Mouse (Mus musculus): ENCODE results near the gene Tsc22d1.

Gene Tsc22d1

DNA sequence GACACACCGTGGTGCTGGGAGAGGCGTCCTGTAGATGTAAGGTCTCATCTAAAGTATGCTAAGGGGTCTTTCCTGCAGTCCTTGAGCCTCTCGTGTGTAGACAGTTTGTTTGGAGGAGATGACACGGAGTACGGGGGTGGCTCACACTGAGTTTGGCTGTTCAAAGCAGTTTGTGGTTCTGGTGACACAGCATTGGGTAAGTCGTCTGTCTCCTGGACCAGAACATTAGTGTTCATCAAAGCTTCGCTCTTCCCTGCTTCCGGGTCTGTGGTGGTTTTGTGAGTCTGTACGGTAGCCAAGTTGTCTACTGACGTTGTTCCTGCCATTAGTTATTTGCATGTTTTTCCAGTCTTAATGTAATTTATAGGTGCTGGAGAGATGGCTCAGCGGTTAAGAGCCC is 65.7 kb downstream of the Tsc22d1 start:
- peak; percentile 52 for DNase-seq (ENCODE audit: extremely low read depth, insufficient read length, low spot score)

DNA sequence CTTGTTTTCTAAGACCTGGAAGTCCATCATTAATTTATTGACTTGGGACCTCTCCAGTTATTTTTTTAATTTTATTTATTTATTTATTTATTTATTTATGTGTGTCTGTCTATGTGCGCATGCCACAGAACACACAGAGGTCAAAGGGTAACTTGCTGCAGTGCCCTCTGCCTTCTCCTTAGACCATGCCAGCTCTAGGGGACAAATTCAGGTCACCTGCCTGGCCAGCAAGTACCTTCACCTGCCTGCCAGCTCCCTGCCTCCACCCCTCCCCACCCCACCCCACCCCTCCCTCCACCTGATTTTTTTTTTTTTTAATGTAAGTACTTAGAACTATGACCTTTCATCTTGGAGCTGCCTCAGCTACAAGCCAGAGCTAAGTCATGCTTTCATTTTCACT is 68.9 kb downstream of the Tsc22d1 start:
- no peak for DNase-seq (ENCODE audit: extremely low read depth, insufficient read length, low spot score)

DNA sequence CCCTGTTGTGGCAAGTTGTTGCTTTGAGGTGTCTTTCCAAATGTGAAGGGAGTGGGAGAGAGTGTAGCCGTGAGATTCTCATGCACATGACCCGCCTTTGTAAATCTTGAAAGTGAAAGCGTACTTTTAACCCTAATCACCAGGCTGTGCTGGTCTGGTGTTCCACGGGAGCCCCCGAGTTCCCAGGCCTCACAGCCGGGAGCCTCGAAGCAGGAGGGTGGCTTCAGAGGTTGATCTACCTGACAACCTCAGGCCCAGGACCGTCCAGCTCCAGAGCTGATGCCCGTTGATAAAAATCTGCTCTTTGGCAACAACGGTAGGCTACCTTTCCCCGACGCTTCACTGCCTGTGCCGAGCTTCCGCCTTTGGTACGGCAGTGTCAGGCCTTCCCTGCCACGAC is 72.8 kb downstream of the Tsc22d1 start:
- no peak for DNase-seq (ENCODE audit: extremely low read depth, insufficient read length, low spot score)

DNA sequence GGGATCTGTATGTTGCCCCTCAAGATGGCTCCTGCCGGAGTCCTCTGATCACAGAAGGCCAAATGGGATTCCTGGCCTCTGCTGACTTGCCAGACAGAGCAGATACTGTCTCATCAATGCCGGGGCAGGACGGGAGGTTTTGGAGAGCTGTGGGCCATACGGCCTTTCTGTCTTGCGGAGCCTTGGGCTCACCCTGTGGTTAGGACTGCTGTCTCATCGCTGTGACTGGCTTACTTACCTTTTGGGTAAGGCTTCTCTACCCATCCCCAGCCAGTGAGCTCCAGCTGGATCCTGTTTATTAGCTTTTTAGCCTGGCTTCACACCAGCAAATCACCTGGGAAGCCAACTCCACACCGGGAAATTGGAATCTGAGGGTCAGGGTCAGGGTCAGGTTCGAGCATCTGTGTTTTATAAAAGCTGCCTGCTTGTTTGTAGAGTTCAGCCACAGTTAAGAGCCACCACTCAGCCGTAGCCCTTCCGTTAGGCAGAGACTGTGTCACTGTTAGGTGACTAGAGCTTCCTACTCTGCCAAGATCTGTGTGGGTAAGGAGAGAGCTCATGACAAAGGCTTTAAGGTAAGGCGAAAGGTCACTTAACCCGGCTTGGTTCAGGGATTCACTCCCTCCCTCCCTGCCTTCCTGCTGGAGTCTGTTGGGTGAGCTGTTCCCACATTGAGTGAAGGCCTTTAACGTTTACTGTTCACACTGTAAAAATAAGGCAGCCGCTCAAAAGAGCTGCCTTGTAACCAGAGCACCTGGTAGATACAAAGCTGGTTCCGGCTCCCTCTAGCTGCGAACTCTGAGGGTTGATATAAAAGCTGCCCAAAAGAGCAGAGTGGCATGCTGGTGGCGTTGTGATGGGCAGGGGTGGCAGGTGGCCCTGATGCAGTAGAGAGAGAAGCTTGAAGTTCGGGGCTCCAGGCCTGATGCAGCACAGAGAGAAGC is 73.6 kb downstream of the Tsc22d1 start:
- DNase-seq (ENCODE audit: extremely low read depth, insufficient read length, low spot score) = no peak

DNA sequence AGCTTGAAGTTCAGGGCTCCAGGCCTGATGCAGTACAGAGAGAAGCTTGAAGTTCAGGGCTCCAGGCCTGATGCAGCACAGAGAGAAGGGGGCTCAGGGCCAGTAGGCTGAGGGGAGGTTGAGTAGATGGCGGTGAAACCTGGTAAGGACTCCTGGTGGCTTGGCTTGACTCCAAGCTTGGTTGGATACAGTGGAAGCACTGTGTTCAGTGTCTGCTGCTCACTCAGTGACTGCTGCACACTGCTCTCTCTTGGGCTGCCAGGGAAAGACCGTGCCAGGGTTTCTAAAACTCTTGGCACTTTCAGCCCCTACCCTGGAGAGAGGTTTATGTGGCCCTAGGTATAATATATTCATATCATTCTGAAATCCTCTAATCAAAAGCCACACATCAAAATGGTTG is 74.4 kb downstream of the Tsc22d1 start:
- DNase-seq (ENCODE audit: extremely low read depth, insufficient read length, low spot score) = no peak

DNA sequence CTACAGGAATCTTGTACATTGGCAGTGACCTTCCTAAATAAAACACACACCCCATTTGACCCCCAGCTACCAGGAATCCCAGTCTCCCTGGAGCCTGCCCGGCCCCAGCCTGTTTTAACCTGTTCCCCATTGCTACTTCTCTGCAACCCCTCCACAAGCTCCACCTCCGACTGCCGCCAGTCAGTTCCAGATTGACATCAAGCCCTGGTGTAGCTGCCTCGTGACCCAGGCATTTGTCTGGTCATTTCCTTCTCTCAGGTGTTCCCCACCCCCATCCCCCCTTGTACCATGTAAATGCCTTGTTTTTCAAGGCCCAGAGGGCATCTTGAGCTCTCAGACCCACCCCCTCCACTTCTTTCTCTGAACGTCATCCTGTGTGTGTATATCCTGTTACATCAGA is 80.3 kb downstream of the Tsc22d1 start:
- no peak for DNase-seq (ENCODE audit: extremely low read depth, insufficient read length, low spot score)

DNA sequence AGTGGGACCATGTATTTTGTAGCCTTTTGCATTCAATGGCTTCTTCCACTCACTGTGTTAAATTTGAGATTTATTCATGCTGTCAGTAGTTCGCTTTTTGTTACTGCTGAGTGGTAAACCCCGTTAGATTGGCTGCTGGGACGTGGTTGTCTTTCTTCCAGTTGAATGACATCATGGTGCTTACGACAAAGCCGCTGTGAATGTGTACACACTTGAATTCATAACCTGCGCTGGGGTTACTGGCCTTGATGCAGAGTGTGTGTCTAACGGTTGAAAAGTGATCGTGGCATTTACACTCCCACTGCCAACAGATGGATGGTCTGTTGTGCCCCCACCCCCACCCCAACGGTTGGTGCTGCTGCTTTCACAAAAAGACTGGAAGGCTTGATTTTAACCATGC is 82.4 kb downstream of the Tsc22d1 start:
- DNase-seq (ENCODE audit: extremely low read depth, insufficient read length, low spot score) = no peak

DNA sequence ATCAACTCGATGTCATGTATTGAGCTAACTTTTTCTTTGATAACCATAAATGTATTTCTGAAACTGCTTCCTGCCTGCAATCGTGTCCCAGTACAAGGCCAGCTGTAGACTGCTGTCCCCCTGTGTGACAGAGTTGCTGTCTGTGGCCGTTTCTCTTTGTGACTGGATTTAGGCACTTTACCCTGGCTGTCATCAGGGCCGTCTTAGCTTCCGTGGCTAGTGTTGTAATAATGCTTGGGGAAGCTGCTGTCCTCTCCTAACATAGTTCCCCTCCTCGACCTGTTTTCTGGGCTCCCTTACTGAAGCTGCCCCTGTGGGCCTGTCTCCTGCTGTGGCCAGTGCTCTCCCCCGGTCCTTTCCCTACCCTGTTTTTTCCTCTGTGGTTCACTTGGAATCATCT is 83.4 kb downstream of the Tsc22d1 start:
- no peak for DNase-seq (ENCODE audit: extremely low read depth, insufficient read length, low spot score)

DNA sequence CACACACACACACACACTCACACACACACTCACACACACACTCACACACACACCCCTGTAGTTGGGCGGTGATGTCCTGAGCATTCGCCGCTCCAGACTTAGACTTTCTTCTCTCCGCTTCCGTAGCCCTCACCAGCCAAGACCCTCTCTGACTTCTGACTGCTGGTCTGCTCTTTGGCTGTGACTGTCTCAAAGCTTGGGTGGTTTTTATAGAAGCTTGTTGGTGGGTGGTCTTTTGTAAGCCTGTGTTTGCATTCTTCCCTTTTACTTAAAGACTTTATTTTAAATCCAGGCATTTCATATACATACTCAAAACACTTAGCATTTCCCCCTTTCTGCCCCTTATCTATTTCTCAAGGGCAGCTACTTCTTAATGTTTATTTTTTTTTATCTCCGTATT is 84.7 kb downstream of the Tsc22d1 start:
- no peak for DNase-seq (ENCODE audit: extremely low read depth, insufficient read length, low spot score)

DNA sequence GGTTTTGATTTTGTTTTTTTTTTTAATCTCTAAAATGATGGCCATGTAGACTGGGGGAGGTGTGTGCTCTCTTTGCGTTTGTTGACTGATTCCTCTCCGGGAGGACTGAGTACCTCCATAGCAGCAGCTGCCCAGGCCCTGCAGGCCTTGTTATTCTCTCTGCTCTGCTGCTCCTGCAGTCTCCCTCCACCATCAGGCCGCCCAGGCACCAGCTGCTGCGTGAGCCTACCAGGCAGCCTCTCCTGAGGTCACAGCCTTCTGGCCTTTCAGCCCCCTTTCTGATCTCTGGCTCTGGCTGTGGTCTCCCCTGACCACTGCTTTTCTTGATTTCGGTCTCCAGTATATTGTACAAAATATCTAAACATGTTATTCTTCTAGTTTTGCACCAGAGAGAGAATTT is 85.3 kb downstream of the Tsc22d1 start:
- DNase-seq (ENCODE audit: extremely low read depth, insufficient read length, low spot score) = no peak

DNA sequence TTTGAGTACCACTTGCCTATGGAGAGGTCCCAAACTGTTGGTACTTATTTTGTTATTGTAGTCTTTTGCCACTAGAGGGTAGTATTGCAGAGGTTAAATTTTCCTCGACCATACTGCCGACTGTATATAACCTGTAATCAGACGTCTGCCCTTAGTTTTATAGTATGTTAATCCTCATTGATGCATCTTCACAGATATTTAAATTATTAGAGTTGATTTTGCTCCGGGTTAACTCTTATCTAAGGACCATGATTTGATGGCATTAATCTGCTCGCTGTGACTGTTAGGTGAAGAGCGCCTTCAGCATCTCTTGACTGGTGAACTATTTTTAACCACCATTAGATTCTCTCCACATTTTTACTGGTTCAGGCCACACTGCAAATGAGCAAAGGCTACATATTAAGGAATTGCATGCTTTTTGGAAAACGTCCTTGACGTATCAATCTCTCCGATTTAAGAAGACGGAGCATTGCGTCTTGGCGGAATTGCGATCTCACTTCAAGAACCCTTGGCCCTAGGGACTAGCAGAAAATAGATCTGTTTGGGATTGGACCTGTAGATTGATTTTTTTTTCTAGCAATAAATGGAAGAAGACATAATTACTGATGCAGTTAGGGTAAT is 88.6 kb downstream of the Tsc22d1 start:
- no peak for DNase-seq (ENCODE audit: extremely low read depth, insufficient read length, low spot score)

DNA sequence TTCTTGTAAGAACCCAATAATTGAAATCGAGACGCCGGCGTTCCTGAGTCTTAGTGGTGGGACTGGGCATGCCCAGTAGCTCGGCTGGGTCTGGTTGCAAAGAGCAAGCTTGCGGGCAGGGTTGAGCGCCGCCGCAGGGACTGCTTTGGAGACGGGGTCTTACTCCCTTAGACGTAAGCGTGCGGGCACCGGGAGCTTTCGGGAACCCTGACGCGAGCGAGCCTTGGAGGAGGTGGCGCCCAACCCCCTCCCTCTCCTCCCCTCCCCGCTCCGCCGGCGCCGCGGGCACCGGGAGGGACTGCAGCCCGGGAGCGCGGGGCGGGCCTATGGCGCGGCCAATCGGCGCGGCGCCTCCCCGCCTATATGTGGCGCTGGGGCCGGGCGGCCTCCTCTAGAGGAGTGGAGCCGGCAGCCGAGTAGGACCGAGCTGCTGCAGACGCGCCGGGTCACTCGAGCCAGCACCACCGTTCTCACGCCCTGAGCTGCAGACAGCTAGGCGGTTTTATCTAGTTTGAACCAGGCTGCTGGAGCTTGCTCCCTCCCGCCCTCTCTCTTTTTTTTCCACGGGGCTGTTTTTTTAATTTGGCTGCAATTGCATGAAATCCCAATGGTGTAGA is 89.5 kb downstream of the Tsc22d1 start:
- peak; percentile 92 for DNase-seq (ENCODE audit: extremely low read depth, insufficient read length, low spot score)

DNA sequence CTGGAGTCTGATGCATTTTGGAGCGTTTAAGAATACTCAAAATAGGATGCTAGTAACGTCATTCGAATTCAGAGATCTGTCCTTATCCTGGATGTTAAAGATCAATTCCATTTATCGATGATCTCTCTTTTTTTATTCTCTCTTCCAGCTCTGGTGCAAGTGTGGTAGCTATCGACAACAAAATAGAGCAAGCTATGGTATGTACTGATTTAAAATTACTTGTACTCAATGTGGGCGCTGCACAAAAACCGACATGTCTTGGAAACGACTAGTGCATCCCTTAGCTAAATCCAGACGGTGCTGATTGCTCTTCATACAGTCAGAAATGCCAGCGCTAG is 90.3 kb downstream of the Tsc22d1 start:
- DNase-seq (ENCODE audit: extremely low read depth, insufficient read length, low spot score) = no peak

DNA sequence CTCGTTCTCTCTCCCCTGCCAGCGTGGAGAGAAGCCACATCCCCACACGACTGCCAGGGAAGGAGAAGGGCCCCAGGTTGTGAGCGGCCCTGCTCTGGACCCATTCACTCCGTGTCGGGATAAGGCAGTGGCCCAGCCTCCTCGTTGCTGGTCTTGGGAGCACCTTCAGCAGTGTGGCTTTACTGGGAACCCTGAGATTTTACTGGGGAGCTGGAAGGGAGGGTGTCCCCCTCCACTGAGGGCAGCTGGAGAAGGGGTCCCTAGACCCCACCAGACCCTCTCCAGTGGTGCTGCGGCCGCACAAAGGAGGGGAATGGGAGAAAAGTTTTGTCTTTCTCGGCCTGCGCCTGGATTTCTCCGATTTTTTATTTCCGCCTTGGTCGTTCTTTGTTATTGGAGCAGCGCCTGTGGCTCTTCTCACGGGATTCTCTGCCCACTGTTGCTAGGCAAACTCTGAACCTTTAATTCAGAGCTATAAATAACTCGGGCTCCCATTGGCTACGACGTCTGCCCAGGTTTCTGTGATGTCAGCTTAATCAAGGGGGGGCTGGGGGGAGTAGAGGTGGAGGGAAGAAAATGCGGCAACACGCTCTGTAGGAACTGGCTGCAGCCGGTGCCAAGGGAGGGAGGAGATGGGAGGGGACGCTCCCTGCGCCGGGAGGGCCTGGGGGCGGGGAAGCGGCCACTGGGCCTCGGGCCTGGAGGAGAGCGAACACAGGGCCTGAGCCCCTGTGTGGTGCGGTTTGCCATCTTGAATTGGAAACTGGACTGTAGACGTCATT is 90.9 kb downstream of the Tsc22d1 start:
- DNase-seq (ENCODE audit: extremely low read depth, insufficient read length, low spot score) = peak; percentile 85

DNA sequence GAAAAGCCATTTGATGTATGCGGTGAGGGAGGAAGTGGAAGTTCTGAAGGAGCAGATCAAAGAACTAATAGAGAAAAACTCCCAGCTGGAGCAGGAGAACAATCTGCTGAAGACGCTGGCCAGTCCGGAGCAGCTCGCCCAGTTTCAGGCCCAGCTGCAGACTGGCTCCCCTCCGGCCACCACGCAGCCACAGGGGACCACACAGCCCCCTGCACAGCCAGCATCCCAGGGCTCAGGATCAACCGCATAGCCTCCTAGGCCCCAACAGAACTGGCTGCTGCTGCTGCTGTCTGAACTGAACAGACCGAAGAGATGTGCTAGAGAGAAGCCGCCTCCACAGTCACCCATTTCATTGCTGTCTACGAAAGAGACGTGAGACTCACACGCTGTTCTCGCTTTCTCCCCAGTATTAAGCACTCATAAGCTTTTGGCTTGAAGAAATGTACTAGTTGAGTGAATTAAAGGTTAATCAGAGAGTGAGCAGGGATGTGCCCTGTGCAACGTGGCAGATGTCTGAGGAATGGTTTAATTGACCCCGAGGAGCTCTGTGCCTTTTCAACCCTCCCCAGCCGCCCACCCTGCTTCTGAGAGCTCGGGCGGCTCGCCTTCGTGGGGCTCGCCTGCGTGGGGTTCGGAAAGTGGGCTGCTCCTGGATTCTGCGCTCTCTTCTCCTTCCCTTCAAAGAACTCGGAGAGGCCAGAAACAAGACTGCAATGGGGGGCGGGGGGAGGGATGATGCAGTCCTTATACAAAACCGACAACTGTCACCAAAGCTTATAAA is 91.9 kb downstream of the Tsc22d1 start:
- DNase-seq (ENCODE audit: extremely low read depth, insufficient read length, low spot score) = no peak

DNA sequence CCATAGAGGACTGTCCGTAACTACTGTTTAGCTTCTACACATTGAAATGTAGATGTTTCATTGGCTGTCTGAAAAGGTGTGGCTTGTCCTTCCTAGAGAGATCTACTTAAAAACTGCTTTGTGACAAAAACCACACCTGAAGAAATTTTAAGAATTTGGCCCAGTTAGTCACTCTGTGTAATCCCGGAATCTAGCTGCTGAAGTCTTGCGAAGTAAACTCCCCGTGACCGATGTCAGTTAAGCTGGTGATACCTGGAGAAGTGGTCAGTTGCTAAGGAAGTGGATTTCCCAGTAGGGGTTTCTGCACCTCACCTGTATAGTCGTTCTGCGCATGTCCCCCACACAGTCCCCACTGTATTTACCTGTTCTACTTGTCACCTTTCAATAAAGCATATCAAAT is 92.6 kb downstream of the Tsc22d1 start:
- no peak for DNase-seq (ENCODE audit: extremely low read depth, insufficient read length, low spot score)

DNA sequence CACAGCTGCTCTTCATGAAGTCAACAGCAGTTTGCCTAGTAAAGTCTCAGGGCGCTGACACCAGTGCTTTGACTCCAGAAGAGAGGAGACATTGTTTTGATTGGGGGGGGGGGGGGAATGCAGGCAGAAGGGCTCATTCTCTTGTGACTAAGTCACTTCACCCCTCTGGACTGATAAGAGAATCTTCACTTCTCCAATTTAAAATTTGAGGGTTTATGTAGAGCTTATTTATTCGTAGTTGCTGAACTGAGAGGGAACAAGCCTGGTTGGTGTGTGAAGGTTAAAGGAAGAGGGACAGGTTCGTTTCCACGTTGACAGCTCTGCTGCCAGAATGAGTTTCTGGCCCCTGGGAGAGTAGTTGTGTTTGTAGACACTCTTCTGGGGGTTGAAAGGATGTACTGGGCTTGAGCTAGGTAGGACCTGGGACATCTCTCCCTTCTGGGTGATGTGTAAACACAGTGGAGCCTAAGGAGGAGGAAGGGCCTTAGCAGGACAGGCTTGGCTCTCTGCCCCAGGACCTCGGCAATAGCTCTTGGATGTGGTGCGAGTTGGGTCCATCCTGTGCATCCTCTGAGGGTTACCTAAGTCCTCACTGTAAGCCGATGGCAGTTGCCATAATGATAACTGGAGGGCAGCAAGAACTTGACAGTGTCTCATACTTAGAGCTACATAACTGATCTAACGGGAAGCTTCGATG is 93.2 kb downstream of the Tsc22d1 start:
- no peak for DNase-seq (ENCODE audit: extremely low read depth, insufficient read length, low spot score)

DNA sequence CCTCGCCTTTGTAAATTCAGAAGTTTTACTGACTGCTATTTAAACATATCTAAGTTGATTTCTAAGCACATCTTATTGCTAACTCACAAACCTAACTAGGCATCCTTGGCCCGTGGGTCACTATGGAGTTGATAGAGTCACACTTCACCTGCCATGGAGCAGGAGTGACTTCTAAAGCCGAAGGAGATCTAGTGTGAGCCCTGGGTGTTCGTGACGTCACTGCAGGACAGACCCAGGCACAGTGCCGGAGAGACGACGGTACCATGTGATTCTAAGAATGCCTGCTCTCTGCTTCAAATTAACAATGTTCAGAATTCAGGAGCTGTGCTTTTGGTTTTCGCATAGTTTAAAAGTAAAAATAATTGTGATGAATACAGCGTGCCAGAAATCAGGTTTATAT is 93.9 kb downstream of the Tsc22d1 start:
- DNase-seq (ENCODE audit: extremely low read depth, insufficient read length, low spot score) = no peak

DNA sequence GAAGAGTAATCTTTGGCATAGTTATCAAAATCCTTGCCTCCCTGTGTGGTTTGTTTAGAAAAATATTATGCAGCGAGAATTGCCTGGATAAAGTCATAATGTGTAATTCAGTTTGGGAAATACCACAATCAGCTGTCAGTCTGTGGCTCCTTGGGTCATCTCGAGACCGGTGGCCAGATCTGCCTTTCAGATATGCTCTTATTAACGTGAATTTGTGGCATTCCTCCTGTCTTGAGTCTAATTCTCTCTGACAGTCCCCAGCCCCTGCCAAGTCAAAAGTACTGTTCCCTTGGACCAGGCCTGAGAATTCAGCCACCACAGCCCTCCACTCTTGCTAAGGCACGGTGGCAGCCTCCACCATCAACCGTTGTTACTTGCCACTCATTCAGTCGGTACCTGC is 97.2 kb downstream of the Tsc22d1 start:
- DNase-seq (ENCODE audit: extremely low read depth, insufficient read length, low spot score) = no peak

All from 3134 (cell line).